Mouse (Mus musculus) megakaryocyte, embryonic 14.5 days (primary cell): ENCODE results near the gene Sp9.

Experiments
- FLI1 ChIP-seq: IDR thresholded peaks from 2 replicates; pipeline ENCODE4 v1.6.1; 2012; ENCODE audit warnings: low read length, inconsistent platforms, mixed read lengths
- GATA1 ChIP-seq: IDR thresholded peaks from 3 replicates; pipeline ENCODE4 v1.6.1; 2012; ENCODE audit warnings: mixed read lengths, low read length, inconsistent platforms, borderline replicate concordance

- TF ChIP-seq FLI1 (no peak), GATA1 (no peak)
These were observed 2.1 kb upstream of the Sp9 start for GRCm38 (mm10) chr2:73269666-73270065.
